Mouse (Mus musculus) stomach, embryonic 16.5 days (tissue): ENCODE results near the gene Tmem37. TPM values are rescaled to one million over a fixed set of nuclear protein-coding genes. Genes with fewer than 3 reads are reported as not detected.
A peak's percentile ranks its signal among the peaks of the same experiment; 100 is the strongest.

ENCODE experiments used
- ATAC-seq: fragments of 200-750 bp; cut with Nextera tagmentation; 2 replicates; pipeline ENCODE4 v1.8.0; 2017; ENCODE audit warnings: moderate number of reproducible peaks, moderate TSS enrichment; ENCODE audit not compliant: insufficient read depth, low FRiP score
- H3K27ac ChIP-seq: fragments of 300-500 bp; sonication (generic); 2 replicates; pipeline ENCODE4 v1.5.1; 2014; ENCODE audit warnings: low read length
- H3K27me3 ChIP-seq: fragments of 300-500 bp; sonication (generic); 2 replicates; pipeline ENCODE4 v1.6.1; 2014; ENCODE audit warnings: low read length, control low read depth, mixed read lengths; ENCODE audit not compliant: control insufficient read depth, insufficient read depth
- H3K36me3 ChIP-seq: fragments of 300-500 bp; sonication (generic); 2 replicates; pipeline ENCODE4 v1.6.1; 2014; ENCODE audit warnings: low read length; ENCODE audit not compliant: control insufficient read depth, insufficient read depth
- H3K4me1 ChIP-seq: fragments of 300-500 bp; sonication (generic); 2 replicates; pipeline ENCODE4 v1.6.1; 2014; ENCODE audit warnings: low read length, control low read depth, mixed read lengths; ENCODE audit not compliant: control insufficient read depth, insufficient read depth
- H3K4me2 ChIP-seq: fragments of 300-500 bp; sonication (generic); 2 replicates; pipeline ENCODE4 v1.6.1; 2014; ENCODE audit warnings: low read depth, low read length, mixed read lengths
- H3K4me3 ChIP-seq: fragments of 300-500 bp; sonication (generic); replicated peaks from 2 replicates; pipeline ENCODE4 v1.5.1; 2014; ENCODE audit warnings: mild to moderate bottlenecking, low read length
- H3K9ac ChIP-seq: fragments of 300-500 bp; sonication (generic); 2 replicates; pipeline ENCODE4 v1.6.1; 2014; ENCODE audit warnings: low read length
- H3K9me3 ChIP-seq: fragments of 300-500 bp; sonication (generic); replicated peaks from 2 replicates; pipeline ENCODE4 v1.6.1; 2016; ENCODE audit warnings: low read length, control low read depth; ENCODE audit not compliant: control insufficient read depth
- WGBS: fragments of 180-500 bp; shearing (Covaris S2); extraction: QIAGEN DNeasy Blood & Tissue Kit; methylation state at CpG from one replicate; pipeline ENCODE4 v1.1.7; 2014; 5-methylcytosine and 5-hydroxymethylcytosine counted together
- polyA plus RNA-seq: library from polyadenylated mRNA; unstranded; fragments of >200 nt; fragmentation: Nextera tagmentation; extraction: Ambion mirVana; gene quantifications from 2 replicates; pipeline ENCODE4 v1.2.1, GENCODE M21; 2015

The Tmem37 gene
- polyA plus RNA-seq: 19.4 and 24.8 TPM in 2 replicates

- Histone ChIP-seq H3K9me3 (no peaks in the 10 kb centered on the region), H3K36me3 (no peaks in the 10 kb centered on the region), H3K4me1 (peaks cover 22% of the 10 kb centered on the region), H3K9ac (peak within 1 kb of the TSS; percentile 61), H3K27ac (no peak within 1 kb of the TSS), H3K4me2 (peak within 1 kb of the TSS; percentile 78), H3K4me3 (peak within 1 kb of the TSS; percentile 46), H3K27me3 (peaks cover 6% of the 10 kb centered on the region; the same call in 1 of the 2 replicates)
- 3% methylated on average over 40 of the region's 40 CpGs for WGBS
- ATAC-seq: peak; percentile 82
Observed at GRCm38 (mm10) chr1:120073519-120074306, at the start of gene Tmem37. Tmem37 (minus strand) TSS chr1:120074074.

DNA sequence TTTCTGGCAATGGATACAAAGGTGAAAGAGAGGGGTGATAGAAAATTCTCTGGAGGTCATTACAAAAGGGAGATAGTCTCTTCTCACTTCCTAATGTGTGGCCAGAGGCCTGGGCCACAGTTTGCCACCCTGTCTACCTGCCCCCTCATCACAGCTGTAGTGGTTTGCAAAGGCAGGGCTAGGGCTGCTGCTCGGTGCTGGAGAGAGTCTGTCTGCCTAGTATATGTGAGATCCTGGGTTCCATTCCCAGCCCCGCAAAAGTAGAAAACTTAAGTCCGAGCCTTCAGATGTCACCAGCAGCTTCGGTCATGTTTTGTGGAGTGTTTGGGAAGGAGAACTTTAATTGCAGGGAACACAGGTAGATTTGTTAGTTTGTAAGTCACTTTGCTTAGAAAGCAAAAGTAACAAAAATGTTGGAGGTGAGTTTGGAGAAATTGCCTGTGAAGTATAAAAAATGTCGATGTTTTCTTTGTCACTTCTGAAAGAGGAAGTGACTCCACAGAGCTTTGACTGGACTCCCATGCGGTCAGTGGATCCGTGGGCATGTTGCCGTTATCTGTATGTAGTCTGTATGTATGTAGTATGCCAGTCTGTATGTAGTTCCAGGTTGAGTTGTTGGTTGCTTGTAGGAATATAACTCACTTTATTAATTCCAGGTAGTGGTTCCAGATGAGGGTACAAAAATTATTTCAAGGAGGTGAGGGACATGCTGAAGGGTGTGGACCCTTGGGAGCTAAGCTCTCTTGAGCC lies 48.9 kb upstream of the Tmem37 start:
- peaks cover 25% of the 10 kb centered on the region for H3K4me1 ChIP-seq
- H3K36me3 ChIP-seq: no peaks in the 10 kb centered on the region
- H3K27me3 ChIP-seq: no peaks in the 10 kb centered on the region
- no peak for ATAC-seq
- H3K9me3 ChIP-seq: no peaks in the 10 kb centered on the region
- no peak overlapping the region for H3K27ac ChIP-seq
- 90% methylated on average over 8 of the region's 8 CpGs for WGBS
- no peak overlapping the region for H3K9ac ChIP-seq
- no peak overlapping the region for H3K4me3 ChIP-seq
- no peak overlapping the region for H3K4me2 ChIP-seq

GRCm38 (mm10) chr1:120121930-120122530 lies 48.2 kb upstream of the Tmem37 start:
- no peak for ATAC-seq
- Histone ChIP-seq H3K4me2 (peak overlapping the region; percentile 79), H3K9ac (peak overlapping the region; percentile 77), H3K4me1 (peaks cover 25% of the 10 kb centered on the region), H3K27ac (peak overlapping the region; percentile 96), H3K4me3 (peak overlapping the region; percentile 64), H3K9me3 (no peaks in the 10 kb centered on the region), H3K27me3 (no peaks in the 10 kb centered on the region), H3K36me3 (no peaks in the 10 kb centered on the region)
- 77% methylated on average over 9 of the region's 9 CpGs for WGBS

GRCm38 (mm10) chr1:120120969-120121811 lies 47.3 kb upstream of the Tmem37 start, which contains the start of the genes Dbi and 3110009E18Rik:
Dbi (minus strand) TSS chr1:120121078.
3110009E18Rik (plus strand) TSS chr1:120121187.
- WGBS: under 1% methylated on average over 52 of the region's 52 CpGs
- H3K9ac ChIP-seq: peak within 1 kb of the TSS; percentile 77
- peaks cover 25% of the 10 kb centered on the region for H3K4me1 ChIP-seq
- no peaks in the 10 kb centered on the region for H3K27me3 ChIP-seq
- H3K27ac ChIP-seq: peak within 1 kb of the TSS; percentile 96
- H3K4me3 ChIP-seq: peak within 1 kb of the TSS; percentile 64
- H3K9me3 ChIP-seq: no peaks in the 10 kb centered on the region
- H3K4me2 ChIP-seq: peak within 1 kb of the TSS; percentile 79
- H3K36me3 ChIP-seq: no peaks in the 10 kb centered on the region
- peak; percentile 93 for ATAC-seq

GRCm38 (mm10) chr1:120120141-120120968 lies 46.5 kb upstream of the Tmem37 start:
- H3K36me3 ChIP-seq: peaks cover 8% of the 10 kb centered on the region
- no peaks in the 10 kb centered on the region for H3K9me3 ChIP-seq
- H3K27ac ChIP-seq: peak overlapping the region; percentile 91
- H3K4me3 ChIP-seq: peak overlapping the region; percentile 64
- H3K9ac ChIP-seq: peak overlapping the region; percentile 76
- peak; percentile 65 for ATAC-seq
- under 1% methylated on average over 24 of the region's 24 CpGs for WGBS
- no peaks in the 10 kb centered on the region for H3K27me3 ChIP-seq
- H3K4me2 ChIP-seq: peak overlapping the region; percentile 59
- peaks cover 25% of the 10 kb centered on the region for H3K4me1 ChIP-seq

GRCm38 (mm10) chr1:120119389-120119788 lies 45.5 kb upstream of the Tmem37 start:
- Histone ChIP-seq H3K4me3 (peak overlapping the region; percentile 64; the same call in 1 of the 2 replicates), H3K36me3 (peaks cover 18% of the 10 kb centered on the region), H3K9ac (peak overlapping the region; percentile 76), H3K4me1 (peaks cover 25% of the 10 kb centered on the region), H3K9me3 (peaks cover 4% of the 10 kb centered on the region; the same call in 1 of the 2 replicates), H3K4me2 (peak overlapping the region; percentile 59), H3K27ac (no peak overlapping the region), H3K27me3 (no peaks in the 10 kb centered on the region)
- 86% methylated on average over 4 of the region's 4 CpGs for WGBS
- ATAC-seq: no peak

DNA sequence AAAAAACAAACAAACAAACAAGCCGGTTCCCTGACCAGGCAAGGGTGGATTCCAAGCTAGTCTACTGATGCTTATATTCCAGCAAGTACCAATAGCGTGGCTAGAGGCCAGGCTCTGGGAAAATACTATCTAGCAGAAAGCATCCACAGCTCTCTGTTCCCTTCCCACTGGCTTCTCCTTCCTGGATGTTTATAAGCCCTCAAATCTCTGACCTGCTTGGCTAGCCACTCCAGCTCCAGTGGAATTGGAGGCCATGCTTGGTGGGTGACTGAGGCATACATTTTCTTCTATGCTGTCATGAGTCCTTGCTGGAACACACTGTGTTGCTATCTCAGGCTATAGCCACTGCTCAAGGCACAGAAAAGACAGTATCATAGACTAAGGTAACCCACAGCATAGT lies 45.0 kb upstream of the Tmem37 start:
- ATAC-seq: no peak
- Histone ChIP-seq H3K9me3 (peaks cover 5% of the 10 kb centered on the region; the same call in 1 of the 2 replicates), H3K4me2 (peak overlapping the region; percentile 59; the same call in 1 of the 2 replicates), H3K36me3 (peaks cover 22% of the 10 kb centered on the region), H3K27me3 (no peaks in the 10 kb centered on the region), H3K4me1 (peaks cover 25% of the 10 kb centered on the region), H3K9ac (0 out of 2 replicates have a peak overlapping the region, but pooled peaks have one; percentile 76), H3K4me3 (no peak overlapping the region; the same call in 1 of the 2 replicates), H3K27ac (no peak overlapping the region)
- 91% methylated on average over 2 of the region's 2 CpGs for WGBS
